Mouse (Mus musculus): ENCODE measurements at regions not wholly inside any gene's neighbourhood (a gene's known extent, or its start where the extent isn't known, plus 50 kb on each side); places are given as distances from the start of the nearest gene placed in this dataset.

DNA sequence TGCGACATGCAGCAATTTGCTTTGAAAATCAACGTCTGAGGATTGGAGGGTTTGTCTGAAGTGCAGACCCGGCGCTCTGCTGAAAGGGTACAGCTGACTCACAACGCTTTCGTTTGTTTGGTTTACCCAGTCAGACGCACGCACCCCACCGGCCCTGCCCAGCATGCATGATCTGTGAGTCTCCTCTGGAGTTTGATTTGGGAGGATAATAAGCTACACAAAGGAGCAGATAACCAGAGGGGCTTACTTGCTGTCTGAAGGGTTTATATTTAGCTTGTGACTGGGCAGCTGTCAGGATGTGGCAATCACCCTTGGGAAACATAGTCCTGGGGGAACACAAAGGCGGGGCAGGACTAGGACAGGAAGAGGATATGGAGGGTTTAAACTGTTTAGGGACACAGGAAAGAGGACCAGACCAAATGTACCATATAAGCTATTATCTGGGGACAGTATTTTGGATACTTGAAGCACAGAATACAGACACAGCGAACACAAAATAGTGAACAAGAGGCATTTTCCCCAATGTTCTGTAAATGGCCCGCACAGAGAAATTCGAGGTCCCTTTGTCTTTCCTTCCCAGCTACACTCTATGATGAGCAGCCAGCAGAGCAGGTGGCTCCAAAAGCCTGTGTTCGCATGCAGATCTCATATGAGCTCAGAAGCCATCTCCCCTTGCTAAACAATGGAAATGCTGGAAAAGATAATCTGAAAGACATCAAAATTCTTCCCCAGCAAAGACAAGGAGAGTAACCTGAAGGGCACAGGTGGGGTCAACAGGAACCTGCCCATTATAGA, 81.1 kb downstream of the Pttg1 start:
- Histone ChIP-seq H3K4me3 (ENCODE audit: low read depth, low read length) (no peak overlapping the region), H3K27me3 (ENCODE audit: insufficient read depth, low read length) (no peaks in the 10 kb centered on the region), H3K4me1 (ENCODE audit: insufficient read depth) (no peaks in the 10 kb centered on the region), H3K27ac (ENCODE audit: low read depth) (no peak overlapping the region), H3K9ac (replicated peaks) (no peak overlapping the region), H3K4me2 (ENCODE audit: low read depth, low read length) (peak overlapping the region; percentile 31), H3K36me3 (replicated peaks; ENCODE audit: insufficient read depth, low read length) (no peaks in the 10 kb centered on the region), H3K9me3 (ENCODE audit: low read length) (no peaks in the 10 kb centered on the region)
- DNase-seq, result no peak
- WGBS (ENCODE audit: insufficient replicate concordance), result 25% methylated on average over 14 of the region's 14 CpGs
- TF ChIP-seq EP300 (IDR thresholded peaks at IDR 0.05; ENCODE audit: low read depth) (no peak), CTCF (IDR thresholded peaks at IDR 0.05; ENCODE audit: low read depth) (no peak)
- peak; percentile 27; the same call in 1 of the 2 replicates for ATAC-seq

DNA sequence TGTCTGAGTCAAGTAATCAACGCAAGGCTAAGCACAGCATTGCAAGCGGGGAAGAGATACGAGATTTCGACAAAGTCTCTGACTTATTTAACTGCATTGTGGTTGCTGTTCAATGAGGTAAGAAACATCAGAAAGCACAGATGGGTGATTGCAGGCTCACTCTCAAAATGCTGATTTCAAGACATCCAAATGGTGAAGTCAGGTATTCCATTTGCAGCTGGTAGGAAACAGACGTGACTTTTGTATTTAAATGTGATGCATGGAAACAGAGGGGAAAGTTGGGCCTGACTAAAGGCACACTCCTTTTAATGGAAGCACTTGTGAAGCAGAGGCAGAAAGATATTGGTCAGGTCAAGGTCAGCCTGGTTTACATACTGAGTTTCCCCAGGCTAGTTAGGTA, 82.5 kb downstream of the Pttg1 start:
- TF ChIP-seq CTCF (IDR thresholded peaks at IDR 0.05; ENCODE audit: low read depth), result no peak
- TF ChIP-seq EP300 (IDR thresholded peaks at IDR 0.05; ENCODE audit: low read depth), result no peak
- Histone ChIP-seq H3K27me3 (ENCODE audit: insufficient read depth, low read length) (no peaks in the 10 kb centered on the region), H3K4me2 (ENCODE audit: low read depth, low read length) (no peak overlapping the region), H3K4me3 (ENCODE audit: low read depth, low read length) (no peak overlapping the region), H3K36me3 (replicated peaks; ENCODE audit: insufficient read depth, low read length) (no peaks in the 10 kb centered on the region), H3K9me3 (ENCODE audit: low read length) (no peaks in the 10 kb centered on the region), H3K9ac (replicated peaks) (no peak overlapping the region), H3K27ac (ENCODE audit: low read depth) (no peak overlapping the region), H3K4me1 (ENCODE audit: insufficient read depth) (no peaks in the 10 kb centered on the region)
- ATAC-seq, result no peak
- WGBS (ENCODE audit: insufficient replicate concordance), result 77% methylated on average over 5 of the region's 5 CpGs
- no peak for DNase-seq

DNA sequence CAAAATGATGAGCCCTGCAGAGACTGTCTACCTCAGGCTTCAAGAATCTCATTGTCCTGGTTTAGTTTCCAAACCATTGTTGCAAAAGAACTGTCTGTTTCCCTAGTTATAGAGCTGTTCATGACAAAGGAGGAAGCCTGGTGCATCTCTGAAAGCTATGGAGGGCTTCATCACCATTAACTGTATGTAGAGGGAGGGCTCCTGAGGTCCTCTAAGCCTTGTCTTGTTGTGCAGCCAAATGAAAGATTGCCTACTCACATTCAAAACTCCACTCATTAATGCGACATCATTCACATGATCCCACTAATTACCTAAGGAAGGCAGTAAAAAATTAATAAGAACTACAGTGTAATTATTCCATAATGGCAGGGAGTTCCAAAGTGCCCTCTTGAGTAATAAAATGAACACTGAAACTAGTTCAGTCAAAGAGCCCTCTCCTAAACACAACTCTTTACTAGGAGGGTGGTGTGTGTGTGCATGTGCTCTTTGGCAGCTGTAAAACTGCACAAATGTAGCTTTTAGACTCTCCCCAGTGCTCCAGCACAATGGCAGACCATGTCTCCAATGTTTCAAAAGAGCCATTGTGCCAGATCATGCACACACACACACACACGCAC, 87.6 kb downstream of the Pttg1 start:
- WGBS (ENCODE audit: insufficient replicate concordance), result 77% methylated on average over 2 of the region's 2 CpGs
- H3K36me3 ChIP-seq (replicated peaks; ENCODE audit: insufficient read depth, low read length), result no peaks in the 10 kb centered on the region

GRCm38 (mm10) chr11:43335668-43336265, 90.3 kb downstream of the Pttg1 start:
- Histone ChIP-seq H3K27me3 (ENCODE audit: insufficient read depth, low read length) (no peaks in the 10 kb centered on the region), H3K36me3 (replicated peaks; ENCODE audit: insufficient read depth, low read length) (no peaks in the 10 kb centered on the region), H3K9me3 (ENCODE audit: low read length) (no peaks in the 10 kb centered on the region), H3K4me1 (ENCODE audit: insufficient read depth) (no peaks in the 10 kb centered on the region), H3K4me2 (ENCODE audit: low read depth, low read length) (no peak overlapping the region), H3K4me3 (ENCODE audit: low read depth, low read length) (no peak overlapping the region), H3K27ac (ENCODE audit: low read depth) (no peak overlapping the region), H3K9ac (replicated peaks) (no peak overlapping the region)
- ATAC-seq, result no peak
- DNase-seq, result no peak
- WGBS (ENCODE audit: insufficient replicate concordance), result 55% methylated on average over 7 of the region's 7 CpGs
- no peak for TF ChIP-seq CTCF (IDR thresholded peaks at IDR 0.05; ENCODE audit: low read depth)
- no peak for TF ChIP-seq EP300 (IDR thresholded peaks at IDR 0.05; ENCODE audit: low read depth)

More for the DNA sequence above, 87.6 kb downstream of the Pttg1 start:
- H3K9ac ChIP-seq (replicated peaks), result no peak overlapping the region
- no peaks in the 10 kb centered on the region for H3K9me3 ChIP-seq (ENCODE audit: low read length)
- ATAC-seq (no peak), DNase-seq (no peak)
- H3K4me2 ChIP-seq (ENCODE audit: low read depth, low read length), result no peak overlapping the region
- H3K27ac ChIP-seq (ENCODE audit: low read depth), result no peak overlapping the region
- H3K4me1 ChIP-seq (ENCODE audit: insufficient read depth), result no peaks in the 10 kb centered on the region
- H3K27me3 ChIP-seq (ENCODE audit: insufficient read depth, low read length), result no peaks in the 10 kb centered on the region
- TF ChIP-seq EP300 (IDR thresholded peaks at IDR 0.05; ENCODE audit: low read depth) (no peak), CTCF (IDR thresholded peaks at IDR 0.05; ENCODE audit: low read depth) (no peak)
- H3K4me3 ChIP-seq (ENCODE audit: low read depth, low read length), result no peak overlapping the region

- TF ChIP-seq EP300 (IDR thresholded peaks at IDR 0.05; ENCODE audit: low read depth) (no peak), CTCF (IDR thresholded peaks at IDR 0.05; ENCODE audit: low read depth) (no peak)
- no peaks in the 10 kb centered on the region for H3K9me3 ChIP-seq (ENCODE audit: low read length)
- no peaks in the 10 kb centered on the region for H3K4me1 ChIP-seq (ENCODE audit: insufficient read depth)
- no peak overlapping the region for H3K4me2 ChIP-seq (ENCODE audit: low read depth, low read length)
- H3K4me3 ChIP-seq (ENCODE audit: low read depth, low read length), result no peak overlapping the region
- 78% methylated on average over 4 of the region's 4 CpGs for WGBS (ENCODE audit: insufficient replicate concordance)
- ATAC-seq, result no peak
- H3K9ac ChIP-seq (replicated peaks), result no peak overlapping the region
- no peaks in the 10 kb centered on the region for H3K36me3 ChIP-seq (replicated peaks; ENCODE audit: insufficient read depth, low read length)
- no peak overlapping the region for H3K27ac ChIP-seq (ENCODE audit: low read depth)
- DNase-seq, result no peak
- no peaks in the 10 kb centered on the region for H3K27me3 ChIP-seq (ENCODE audit: insufficient read depth, low read length)
These were observed 92.5 kb downstream of the Pttg1 start for GRCm38 (mm10) chr11:43333547-43333946.

DNA sequence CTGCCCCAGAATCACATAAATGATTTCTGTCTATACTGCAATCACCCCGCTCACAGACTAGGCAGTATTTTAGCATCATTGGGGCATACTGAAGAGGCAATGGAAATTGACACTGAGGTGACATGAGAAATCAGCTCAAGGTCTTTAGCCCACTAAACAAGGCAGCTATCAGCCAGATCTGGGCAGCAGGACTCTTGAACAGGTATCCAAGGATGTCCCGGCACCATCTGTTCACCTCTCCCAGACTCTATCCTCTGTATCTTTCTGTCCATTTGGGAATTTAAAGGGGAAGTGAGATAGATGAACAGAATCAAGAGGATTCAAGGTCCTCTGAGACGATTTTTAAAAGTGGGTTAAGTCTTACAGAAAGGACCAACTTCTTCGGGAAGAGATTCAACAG, 112.1 kb downstream of the Pttg1 start:
- no peaks in the 10 kb centered on the region for H3K4me1 ChIP-seq (ENCODE audit: insufficient read depth)
- ATAC-seq (no peak), DNase-seq (no peak)
- TF ChIP-seq CTCF (IDR thresholded peaks at IDR 0.05; ENCODE audit: low read depth) (no peak), EP300 (IDR thresholded peaks at IDR 0.05; ENCODE audit: low read depth) (no peak)
- H3K9me3 ChIP-seq (ENCODE audit: low read length), result no peaks in the 10 kb centered on the region
- no peak overlapping the region for H3K4me2 ChIP-seq (ENCODE audit: low read depth, low read length)
- no peak overlapping the region for H3K9ac ChIP-seq (replicated peaks)
- H3K36me3 ChIP-seq (replicated peaks; ENCODE audit: insufficient read depth, low read length), result no peaks in the 10 kb centered on the region
- no peak overlapping the region for H3K4me3 ChIP-seq (ENCODE audit: low read depth, low read length)
- H3K27me3 ChIP-seq (ENCODE audit: insufficient read depth, low read length), result no peaks in the 10 kb centered on the region
- WGBS (ENCODE audit: insufficient replicate concordance), result 69% methylated on average over 4 of the region's 4 CpGs
- no peak overlapping the region for H3K27ac ChIP-seq (ENCODE audit: low read depth)

Data from liver, postnatal 0 days (tissue).